Mouse (Mus musculus) forebrain, embryonic 16.5 days (tissue): Measurements from ENCODE around the gene Slc44a2. TPM values are rescaled to one million over a fixed set of nuclear protein-coding genes. Genes with fewer than 3 reads are reported as not detected.

ENCODE experiments used
- ATAC-seq: fragments of 200-750 bp; cut with Nextera tagmentation; 2 replicates; pipeline ENCODE4 v1.8.0; 2017; ENCODE audit warnings: mild to moderate bottlenecking, moderate library complexity
- H3K27ac ChIP-seq: fragments of 300-500 bp; sonication (generic); 2 replicates; pipeline ENCODE4 v1.5.1; 2014; ENCODE audit warnings: low read length, control low read depth
- H3K27me3 ChIP-seq: fragments of 300-500 bp; sonication (generic); replicated peaks from 2 replicates; pipeline ENCODE4 v1.6.1; 2014; ENCODE audit warnings: low read length; ENCODE audit not compliant: control insufficient read depth, insufficient read depth
- H3K36me3 ChIP-seq: fragments of 300-500 bp; sonication (generic); 2 replicates; pipeline ENCODE4 v1.6.1; 2014; ENCODE audit not compliant: control insufficient read depth, insufficient read depth
- H3K4me1 ChIP-seq: fragments of 300-500 bp; sonication (generic); replicated peaks from 2 replicates; pipeline ENCODE4 v1.6.1; 2014; ENCODE audit warnings: low read length; ENCODE audit not compliant: control insufficient read depth, insufficient read depth
- H3K4me2 ChIP-seq: fragments of 300-500 bp; sonication (generic); 2 replicates; pipeline ENCODE4 v1.6.1; 2014; ENCODE audit warnings: mild to moderate bottlenecking, low read length, control low read depth
- H3K4me3 ChIP-seq: fragments of 300-500 bp; sonication (generic); replicated peaks from 2 replicates; pipeline ENCODE4 v1.5.1; 2014; ENCODE audit warnings: mild to moderate bottlenecking, low read length, control low read depth
- H3K9ac ChIP-seq: fragments of 300-500 bp; sonication (generic); replicated peaks from 2 replicates; pipeline ENCODE4 v1.6.1; 2014; ENCODE audit warnings: low read depth, low read length, control low read depth
- H3K9me3 ChIP-seq: fragments of 300-500 bp; sonication (generic); 2 replicates; pipeline ENCODE4 v1.6.1; 2016; ENCODE audit warnings: low read length; ENCODE audit not compliant: control insufficient read depth
- WGBS: fragments of 180-500 bp; shearing (Covaris S2); extraction: QIAGEN DNeasy Blood & Tissue Kit; methylation state at CpG from one replicate; pipeline ENCODE4 v1.1.7; 2014; 5-methylcytosine and 5-hydroxymethylcytosine counted together
- polyA plus RNA-seq: library from polyadenylated mRNA; unstranded; fragments of >200 nt; fragmentation: Nextera tagmentation; extraction: Ambion mirVana; gene quantifications from 2 replicates; pipeline ENCODE4 v1.2.1, GENCODE M21; 2015

The Slc44a2 gene
- polyA plus RNA-seq: 86.2 and 88.7 TPM in 2 replicates

DNA sequence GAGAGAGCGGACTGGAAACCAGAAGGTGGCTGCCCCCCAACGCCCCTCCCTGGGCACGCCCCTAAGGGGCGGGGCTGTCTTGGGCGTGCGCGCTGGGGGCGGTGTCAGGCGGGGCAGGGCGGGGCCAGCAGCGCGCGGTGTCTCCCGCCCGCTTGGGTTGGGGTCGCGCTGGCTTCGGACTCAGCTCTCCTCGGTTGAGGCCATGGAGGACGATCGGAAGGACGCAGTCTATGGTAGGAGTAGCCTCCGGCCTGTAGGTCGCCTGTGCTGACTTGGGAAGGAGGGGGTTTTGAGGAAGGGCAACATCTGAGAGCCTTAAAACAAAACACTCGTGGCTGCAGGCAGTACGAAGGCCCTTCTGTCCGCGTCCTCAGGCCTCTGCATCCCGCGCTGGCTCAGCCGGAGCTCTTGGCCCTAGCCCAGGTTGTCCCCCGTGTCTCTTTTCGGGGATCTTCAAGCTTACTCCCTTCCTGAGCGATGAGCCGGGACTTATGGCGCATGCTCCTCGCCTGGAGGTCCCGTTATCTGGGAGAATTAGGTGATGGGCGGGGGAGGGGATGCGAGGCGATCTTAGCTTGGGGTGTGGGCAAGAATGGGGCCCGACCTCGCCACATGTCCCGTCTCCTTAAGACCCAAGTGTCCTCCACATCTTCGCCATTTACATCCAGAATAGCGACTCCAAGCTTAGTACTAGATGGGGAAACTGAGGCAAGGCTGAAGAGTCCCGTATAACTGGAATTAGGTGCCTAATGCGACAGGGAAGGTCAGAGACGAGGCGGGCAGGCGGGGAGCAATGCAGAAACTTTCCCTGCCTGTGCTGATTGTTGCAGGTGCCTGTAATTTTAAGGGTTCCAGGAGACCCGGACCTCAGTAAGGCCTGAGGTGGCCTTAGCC lies at the start of gene Slc44a2:
TSS of gene Slc44a2 (plus strand) at position 80 of the 894 bp plus-strand sequence.
- Histone ChIP-seq H3K4me3 (peak within 1 kb of the TSS; percentile 83), H3K27me3 (no peaks in the 10 kb centered on the region), H3K36me3 (no peaks in the 10 kb centered on the region), H3K4me1 (peaks cover 18% of the 10 kb centered on the region), H3K9me3 (no peaks in the 10 kb centered on the region), H3K9ac (peak within 1 kb of the TSS; percentile 78), H3K27ac (no peak within 1 kb of the TSS), H3K4me2 (peak within 1 kb of the TSS; percentile 93)
- ATAC-seq: peak; percentile 94
- WGBS: under 1% methylated on average over 52 of the region's 52 CpGs

DNA sequence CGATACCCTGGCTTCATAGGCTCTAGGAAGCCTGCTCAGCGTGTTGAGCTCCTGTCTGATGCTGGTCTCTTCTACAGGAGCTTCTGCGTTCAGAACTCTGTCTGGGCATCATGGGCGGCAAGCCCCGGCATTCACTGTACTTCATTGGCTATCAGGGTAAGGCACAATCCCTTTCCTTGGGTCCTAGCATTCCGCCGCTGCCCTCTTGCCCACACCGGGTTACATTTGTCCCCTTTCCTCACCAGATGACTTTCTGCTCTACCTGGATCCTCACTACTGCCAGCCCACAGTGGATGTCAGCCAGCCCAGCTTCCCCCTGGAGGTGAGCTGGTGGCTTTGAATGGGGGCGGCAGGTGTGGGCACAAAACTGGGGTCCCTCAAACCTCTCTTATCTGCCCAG lies 48.1 kb upstream of the Slc44a2 start:
- Histone ChIP-seq H3K36me3 (peaks cover 49% of the 10 kb centered on the region), H3K27ac (no peak overlapping the region)

DNA sequence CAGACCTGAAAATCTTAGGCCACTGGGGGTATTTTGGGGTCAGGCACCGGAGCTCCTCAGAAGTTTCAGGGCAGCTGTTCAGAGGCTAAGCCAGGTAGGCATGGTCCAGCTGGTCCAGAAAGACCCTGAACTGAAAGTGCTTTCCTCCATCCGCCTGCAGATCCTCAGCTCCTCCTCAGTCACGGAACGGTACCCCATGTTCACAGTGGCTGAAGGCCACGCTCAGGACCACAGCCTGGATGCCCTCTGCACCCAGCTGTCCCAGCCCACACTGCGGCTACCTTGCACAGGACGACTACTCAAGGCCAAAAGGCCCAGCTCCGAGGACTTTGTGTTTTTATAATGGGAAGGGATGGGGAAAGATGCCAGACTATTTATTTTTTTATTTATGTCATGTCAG lies 47.4 kb upstream of the Slc44a2 start:
- no peaks in the 10 kb centered on the region for H3K9me3 ChIP-seq
- no peak overlapping the region for H3K27ac ChIP-seq
- no peaks in the 10 kb centered on the region for H3K4me1 ChIP-seq
- no peak overlapping the region for H3K4me2 ChIP-seq
- ATAC-seq: no peak
- H3K36me3 ChIP-seq: peaks cover 51% of the 10 kb centered on the region
- H3K9ac ChIP-seq: no peak overlapping the region
- WGBS: 87% methylated on average over 8 of the region's 8 CpGs
- H3K4me3 ChIP-seq: no peak overlapping the region
- H3K27me3 ChIP-seq: no peaks in the 10 kb centered on the region

More for the DNA sequence above, 48.1 kb upstream of the Slc44a2 start:
- Histone ChIP-seq H3K4me3 (no peak overlapping the region), H3K9ac (no peak overlapping the region), H3K9me3 (no peaks in the 10 kb centered on the region), H3K4me2 (no peak overlapping the region), H3K4me1 (no peaks in the 10 kb centered on the region), H3K27me3 (no peaks in the 10 kb centered on the region)
- no peak for ATAC-seq
- WGBS: 94% methylated on average over 9 of the region's 9 CpGs

DNA sequence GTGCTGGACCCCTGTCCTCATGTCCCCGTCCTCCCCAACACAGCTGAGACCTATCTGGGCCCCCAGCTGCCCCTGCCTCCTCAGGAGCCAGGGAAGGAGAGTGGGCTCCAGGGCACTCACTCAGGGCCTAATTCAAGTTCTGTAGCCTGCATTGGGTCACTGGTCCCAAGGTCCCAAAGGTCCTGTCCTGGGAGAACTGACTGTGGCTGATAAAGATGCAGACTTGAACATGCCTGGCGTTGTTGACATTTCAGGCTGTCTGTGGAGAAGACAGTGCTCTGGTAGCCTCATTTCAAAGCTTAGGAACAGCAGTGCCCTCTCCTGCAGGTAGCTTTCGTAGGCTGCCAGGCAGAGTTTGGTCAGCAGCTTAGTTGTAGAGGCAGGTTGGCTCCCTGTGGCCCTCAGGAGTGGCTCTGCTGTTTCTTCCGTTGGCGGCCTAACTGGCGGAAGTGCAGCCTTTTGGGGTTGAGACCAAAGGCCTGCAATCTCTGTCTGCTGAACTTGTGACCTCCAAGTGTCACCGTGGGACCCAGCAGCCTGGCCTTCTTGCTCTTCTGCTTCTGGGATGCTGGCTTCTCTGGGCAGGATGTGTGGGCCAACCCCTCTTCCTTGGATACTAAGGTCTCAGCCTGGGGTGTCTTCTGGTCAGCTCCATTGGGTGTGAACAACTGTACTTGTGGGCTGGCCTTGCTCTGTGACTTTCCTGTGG lies 46.8 kb upstream of the Slc44a2 start:
- peaks cover 48% of the 10 kb centered on the region for H3K36me3 ChIP-seq

DNA sequence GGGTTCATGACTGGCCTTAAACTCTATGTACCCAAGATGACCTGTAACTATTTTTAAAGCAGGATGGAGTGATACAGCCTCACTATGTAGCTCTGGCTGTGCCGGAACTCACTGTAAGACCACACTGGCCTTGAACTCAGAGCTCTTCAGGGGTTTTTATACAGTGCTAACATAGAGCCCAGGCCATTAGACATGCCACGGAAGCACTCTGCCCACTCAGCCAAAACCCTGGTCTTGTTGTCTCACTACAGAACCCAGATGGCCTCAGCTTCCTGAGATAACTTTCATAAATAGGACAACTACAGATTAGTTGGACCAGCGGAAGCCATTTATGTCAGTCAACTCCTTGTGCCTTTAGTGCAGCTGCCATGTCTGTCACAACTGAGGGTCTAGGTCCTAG lies 46.2 kb upstream of the Slc44a2 start:
- no peak for ATAC-seq
- H3K9me3 ChIP-seq: no peaks in the 10 kb centered on the region
- WGBS: 92% methylated on average over 3 of the region's 3 CpGs
- H3K27ac ChIP-seq: no peak overlapping the region
- no peaks in the 10 kb centered on the region for H3K27me3 ChIP-seq
- H3K9ac ChIP-seq: no peak overlapping the region
- H3K4me3 ChIP-seq: no peak overlapping the region
- no peaks in the 10 kb centered on the region for H3K4me1 ChIP-seq
- peaks cover 47% of the 10 kb centered on the region for H3K36me3 ChIP-seq
- no peak overlapping the region for H3K4me2 ChIP-seq

More for the DNA sequence above, 46.8 kb upstream of the Slc44a2 start:
- Histone ChIP-seq H3K27me3 (no peaks in the 10 kb centered on the region), H3K9me3 (no peaks in the 10 kb centered on the region), H3K4me2 (no peak overlapping the region), H3K4me3 (no peak overlapping the region), H3K27ac (no peak overlapping the region), H3K9ac (no peak overlapping the region), H3K4me1 (no peaks in the 10 kb centered on the region)
- ATAC-seq: no peak
- WGBS: 88% methylated on average over 7 of the region's 7 CpGs

DNA sequence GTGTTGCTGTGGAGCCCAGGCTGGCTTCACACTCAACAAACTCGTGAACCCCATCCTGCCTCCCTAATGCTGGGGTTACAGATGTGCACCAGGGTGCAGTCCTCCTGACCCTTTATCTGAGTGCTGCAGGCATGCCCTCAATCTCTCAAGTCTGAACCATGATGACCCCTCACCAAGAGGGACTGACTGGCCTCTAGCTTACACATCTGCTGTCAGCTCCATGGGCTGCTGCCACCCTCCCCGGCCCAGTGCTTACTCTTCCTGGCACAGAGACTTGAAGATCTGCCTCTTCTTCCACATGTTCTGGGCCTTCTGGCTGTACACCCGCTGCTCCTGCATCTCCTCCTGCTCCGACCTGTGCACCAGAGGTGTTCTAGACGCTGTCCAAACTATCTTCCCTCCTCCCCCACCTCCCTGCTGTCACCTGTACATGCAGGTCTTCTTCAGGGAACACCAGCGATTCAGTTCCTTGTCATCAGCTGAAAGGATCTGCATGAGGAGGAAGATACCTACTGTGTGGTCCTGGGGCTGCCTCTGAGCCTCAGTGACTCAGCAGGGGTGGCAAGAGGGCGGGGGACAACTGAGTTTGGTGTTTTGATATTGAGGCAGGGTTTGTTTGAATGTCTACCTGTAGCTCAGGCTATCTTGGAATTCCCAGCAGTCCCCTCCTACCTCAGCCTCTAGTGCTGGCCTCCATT lies 45.3 kb upstream of the Slc44a2 start:
- no peaks in the 10 kb centered on the region for H3K27me3 ChIP-seq
- no peak for ATAC-seq
- WGBS: 84% methylated on average over 7 of the region's 7 CpGs
- no peaks in the 10 kb centered on the region for H3K9me3 ChIP-seq
- H3K36me3 ChIP-seq: peaks cover 47% of the 10 kb centered on the region
- no peak overlapping the region for H3K4me3 ChIP-seq
- no peak overlapping the region for H3K27ac ChIP-seq
- H3K4me2 ChIP-seq: no peak overlapping the region
- no peak overlapping the region for H3K9ac ChIP-seq
- no peaks in the 10 kb centered on the region for H3K4me1 ChIP-seq

DNA sequence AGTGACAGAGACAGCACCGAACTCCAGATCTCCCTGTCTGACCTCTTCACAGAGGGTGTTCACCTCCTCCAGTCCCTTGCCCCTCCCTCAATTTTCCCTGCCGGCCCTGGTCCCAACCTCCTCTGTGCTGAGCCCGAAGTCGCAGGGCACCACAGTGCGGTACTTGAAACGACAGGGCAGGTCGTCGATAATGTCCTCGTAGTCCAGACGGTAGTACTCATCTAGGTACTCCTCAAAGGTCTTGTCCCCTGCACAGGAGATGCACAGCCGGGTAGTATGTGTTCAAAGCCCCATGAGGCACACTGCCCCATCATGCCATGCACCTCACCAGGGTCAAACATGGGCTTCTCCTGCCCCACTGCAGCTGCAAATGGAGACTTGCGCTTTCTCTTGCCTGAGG lies 44.8 kb upstream of the Slc44a2 start:
- Histone ChIP-seq H3K27me3 (no peaks in the 10 kb centered on the region), H3K9ac (no peak overlapping the region), H3K36me3 (peaks cover 48% of the 10 kb centered on the region), H3K27ac (no peak overlapping the region), H3K9me3 (no peaks in the 10 kb centered on the region), H3K4me2 (no peak overlapping the region), H3K4me1 (no peaks in the 10 kb centered on the region), H3K4me3 (no peak overlapping the region)
- 95% methylated on average over 12 of the region's 12 CpGs for WGBS
- no peak; the same call in 1 of the 2 replicates for ATAC-seq

DNA sequence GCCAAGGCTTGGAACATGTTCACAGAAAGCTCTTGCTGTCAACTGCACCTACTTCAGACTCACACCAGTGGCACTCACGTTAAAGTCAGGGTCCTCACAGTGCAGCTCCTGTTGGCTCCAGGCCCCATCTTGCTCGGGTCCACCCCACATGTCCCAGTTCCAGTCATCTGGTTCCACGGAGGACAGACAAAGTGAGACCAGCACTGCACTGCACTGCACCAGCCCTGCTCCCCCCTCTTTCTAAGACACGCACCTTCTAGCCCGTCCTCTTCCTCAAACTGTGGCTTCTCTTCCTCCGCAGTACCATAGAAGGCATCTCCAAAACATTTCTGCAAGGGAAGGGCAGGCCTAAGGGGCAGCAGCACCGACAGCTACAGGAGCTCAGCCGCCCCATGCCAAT lies 44.2 kb upstream of the Slc44a2 start:
- WGBS: 89% methylated on average over 8 of the region's 8 CpGs
- ATAC-seq: no peak

DNA sequence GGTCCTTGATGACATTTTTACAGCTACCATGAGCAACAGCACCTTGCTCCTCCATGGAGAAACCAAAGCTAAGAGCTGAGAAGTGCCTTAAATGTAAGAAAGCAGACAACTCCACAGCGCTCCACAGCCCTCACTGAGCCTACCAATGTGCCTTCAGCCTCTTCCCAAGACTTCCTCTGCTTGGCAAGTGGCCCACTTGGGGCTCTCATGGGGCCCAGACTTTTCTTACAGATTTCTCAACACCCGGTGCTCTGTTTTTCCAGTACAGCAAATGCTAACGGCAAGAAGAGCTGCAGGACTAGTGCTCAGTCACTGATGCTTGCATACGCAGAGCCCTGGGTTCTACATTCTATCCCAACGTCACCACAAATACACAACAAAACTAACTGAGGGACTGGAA lies 42.7 kb upstream of the Slc44a2 start:
- no peak overlapping the region for H3K4me3 ChIP-seq
- no peak for ATAC-seq
- no peak overlapping the region for H3K27ac ChIP-seq
- peaks cover 50% of the 10 kb centered on the region for H3K36me3 ChIP-seq
- no peaks in the 10 kb centered on the region for H3K9me3 ChIP-seq
- WGBS: 91% methylated on average over 5 of the region's 5 CpGs
- no peak overlapping the region for H3K4me2 ChIP-seq
- H3K9ac ChIP-seq: no peak overlapping the region
- no peaks in the 10 kb centered on the region for H3K27me3 ChIP-seq
- H3K4me1 ChIP-seq: no peaks in the 10 kb centered on the region

More for the DNA sequence above, 44.2 kb upstream of the Slc44a2 start:
- Histone ChIP-seq H3K27ac (no peak overlapping the region), H3K36me3 (peaks cover 53% of the 10 kb centered on the region), H3K9ac (no peak overlapping the region), H3K4me1 (no peaks in the 10 kb centered on the region), H3K4me2 (no peak overlapping the region), H3K9me3 (no peaks in the 10 kb centered on the region), H3K27me3 (no peaks in the 10 kb centered on the region), H3K4me3 (no peak overlapping the region)
